In genomic region chr7:121539405-121540275, GRCm38 (mm10) we compare ENCODE assay signal across 8 mouse cellular contexts.
DNase-seq lines count a peak whose midpoint lies in the region; ATAC-seq lines count a peak whose summit lies in the region.

No protein-coding gene starts in this region.

- ATAC-seq in megakaryocyte progenitor cell, adult 5-6 weeks (replicated peaks; ENCODE audit: poor library complexity): peak; percentile 90

- peak; percentile 23 to 68 for DNase-seq in adrenal gland, adult (ENCODE audit: inconsistent age in 2 of 2, low spot score in 1 of 2)
- DNase-seq in adrenal gland, postnatal 4 days (ENCODE audit: low spot score in 2 of 2): no peak
- DNase-seq in 3134 (ENCODE audit: extremely low read depth, insufficient read length, low spot score): peak; percentile 24
- peak; percentile 34 to 40 for DNase-seq in cerebellum, adult 18-20 months
- DNase-seq in frontal cortex, postnatal 14 days (ENCODE audit: low spot score in 2 of 2): peak; percentile 59 to 72
- peak; percentile 75 to 89 for DNase-seq in layer of hippocampus, postnatal 14 days (ENCODE audit: low spot score in 2 of 2)
- DNase-seq in testis, postnatal 10 days (ENCODE audit: low spot score): peak; percentile 56

Comparison
In these comparisons a context has a peak if more than half of its experiments do, and no peak if none do; other contexts are left out.
1. DNase-seq: peak in adrenal gland, adult (2 of 2), 3134 (single experiment), cerebellum, adult 18-20 months (2 of 2), frontal cortex, postnatal 14 days (2 of 2), layer of hippocampus, postnatal 14 days (2 of 2) and testis, postnatal 10 days (single experiment); none in adrenal gland, postnatal 4 days (0 of 2).